Mouse (Mus musculus): Measurements from ENCODE around the gene Ift22. TPM values are rescaled to one million over a fixed set of nuclear protein-coding genes. Genes with fewer than 3 reads are reported as not detected.
"Not testable (repeated sequence)": the region's sequence is repeated elsewhere in the genome, so short reads cannot be mapped to it uniquely, and the experiment has no call there.

Ift22 gene
- polyA plus RNA-seq, 1 experiment from 2014 or later = 86.7 TPM

DNA sequence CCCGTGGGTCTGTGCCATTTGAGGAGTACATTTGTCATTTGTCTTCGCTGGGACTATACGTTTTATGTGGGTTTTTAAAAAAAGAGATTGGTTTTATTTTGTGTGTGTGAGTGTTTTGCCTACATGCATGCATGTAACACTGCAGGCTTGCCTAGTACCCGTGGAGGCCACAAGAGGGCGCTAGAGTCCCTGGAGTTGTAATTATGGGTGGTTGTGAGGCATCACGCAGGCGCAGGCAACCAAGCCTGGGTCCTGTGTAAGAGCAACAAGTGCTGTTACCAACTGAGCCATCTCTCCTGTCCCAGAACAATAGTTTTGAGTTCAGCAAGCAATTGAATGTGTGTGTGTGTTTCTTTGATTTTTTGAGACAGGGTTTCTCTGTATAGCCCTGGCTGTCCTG lies 31.3 kb downstream of the Ift22 start:
- H3K4me1 ChIP-seq (ENCODE audit: control insufficient read depth, insufficient read depth, low read length) = no peaks in the 10 kb centered on the region
- WGBS = 69% methylated on average over 7 of the region's 7 CpGs
- no peak overlapping the region for H3K9ac ChIP-seq (ENCODE audit: low read depth, low read length)
- no peak overlapping the region for H3K4me3 ChIP-seq (ENCODE audit: low read length)
- H3K9me3 ChIP-seq (ENCODE audit: control insufficient read depth, low read length) = no peaks in the 10 kb centered on the region
- ATAC-seq (ENCODE audit: low FRiP score, low TSS enrichment) = no peak
- no peak overlapping the region for H3K4me2 ChIP-seq (replicated peaks; ENCODE audit: low read depth, low read length)
- no peaks in the 10 kb centered on the region for H3K27me3 ChIP-seq (ENCODE audit: control insufficient read depth, insufficient read depth, low read length)
- no peak overlapping the region for H3K27ac ChIP-seq (ENCODE audit: low read depth, low read length)
- no peaks in the 10 kb centered on the region for H3K36me3 ChIP-seq (ENCODE audit: control insufficient read depth, insufficient read depth, low read length)

DNA sequence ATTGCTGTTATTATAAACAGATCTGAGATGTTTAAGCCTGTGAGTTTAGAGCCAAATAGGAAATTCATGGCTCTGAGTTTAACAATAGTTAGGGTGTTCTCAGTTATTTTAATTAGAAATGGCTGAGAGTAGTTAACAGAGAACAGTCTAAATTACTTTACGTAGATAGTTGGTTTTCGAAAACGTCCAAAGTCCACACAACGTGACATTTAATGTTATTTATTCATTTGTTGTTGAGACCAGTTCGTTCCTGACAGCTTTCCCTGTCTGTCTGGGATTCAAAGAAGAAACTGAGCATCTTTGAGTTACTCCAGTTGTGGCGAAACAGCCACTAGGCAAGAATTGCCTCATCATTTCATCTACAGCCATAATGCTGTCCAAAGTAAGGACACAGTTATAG lies 32.1 kb downstream of the Ift22 start:
- not testable (repeated sequence) for H3K27me3 ChIP-seq (ENCODE audit: control insufficient read depth, insufficient read depth, low read length); H3K9me3 ChIP-seq (ENCODE audit: control insufficient read depth, low read length); H3K4me1 ChIP-seq (ENCODE audit: control insufficient read depth, insufficient read depth, low read length); H3K4me2 ChIP-seq (replicated peaks; ENCODE audit: low read depth, low read length); ATAC-seq (ENCODE audit: low FRiP score, low TSS enrichment); H3K27ac ChIP-seq (ENCODE audit: low read depth, low read length); H3K9ac ChIP-seq (ENCODE audit: low read depth, low read length); H3K36me3 ChIP-seq (ENCODE audit: control insufficient read depth, insufficient read depth, low read length); H3K4me3 ChIP-seq (ENCODE audit: low read length)
- WGBS = 80% methylated on average over 6 of the region's 6 CpGs

DNA sequence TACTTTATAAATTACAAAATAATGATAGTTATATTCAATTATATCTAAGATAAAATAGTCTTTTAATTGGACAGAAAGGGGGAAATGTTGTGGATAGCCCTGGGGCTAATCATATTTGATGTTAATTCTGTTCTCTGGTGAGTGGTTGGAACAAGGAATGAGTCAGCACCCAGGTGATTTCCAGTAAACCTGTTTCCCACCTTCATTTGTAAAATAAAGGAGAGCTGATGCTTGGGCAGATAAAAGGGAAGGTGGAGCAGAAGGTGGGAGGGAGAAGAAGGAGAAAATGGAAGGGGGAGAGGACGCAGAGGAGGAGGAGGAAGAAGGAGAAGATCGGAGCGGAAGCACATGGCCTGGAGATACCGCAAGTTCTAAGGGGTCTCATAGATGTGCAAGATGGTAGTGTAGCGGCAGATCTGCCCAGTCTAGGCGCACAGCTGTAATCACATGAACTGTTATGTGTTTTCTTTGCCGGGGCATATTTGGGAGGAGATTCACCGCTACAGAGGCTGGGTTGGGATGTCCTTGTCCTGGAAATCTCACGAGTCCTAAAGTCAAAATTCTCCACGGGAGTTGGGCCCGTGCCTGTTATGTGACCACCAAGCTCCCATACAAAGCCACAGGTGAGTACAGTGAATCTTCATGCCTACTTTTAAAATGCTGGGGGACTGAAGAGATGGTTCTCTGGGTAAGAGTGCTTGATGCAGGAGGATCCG lies 33.1 kb downstream of the Ift22 start:
- Histone ChIP-seq H3K4me3 (ENCODE audit: low read length) (no peak overlapping the region), H3K9me3 (ENCODE audit: control insufficient read depth, low read length) (no peaks in the 10 kb centered on the region), H3K4me2 (replicated peaks; ENCODE audit: low read depth, low read length) (no peak overlapping the region), H3K27ac (ENCODE audit: low read depth, low read length) (no peak overlapping the region), H3K36me3 (ENCODE audit: control insufficient read depth, insufficient read depth, low read length) (no peaks in the 10 kb centered on the region), H3K27me3 (ENCODE audit: control insufficient read depth, insufficient read depth, low read length) (no peaks in the 10 kb centered on the region), H3K9ac (ENCODE audit: low read depth, low read length) (no peak overlapping the region), H3K4me1 (ENCODE audit: control insufficient read depth, insufficient read depth, low read length) (no peaks in the 10 kb centered on the region)
- WGBS = 87% methylated on average over 12 of the region's 12 CpGs
- no peak for ATAC-seq (ENCODE audit: low FRiP score, low TSS enrichment)

DNA sequence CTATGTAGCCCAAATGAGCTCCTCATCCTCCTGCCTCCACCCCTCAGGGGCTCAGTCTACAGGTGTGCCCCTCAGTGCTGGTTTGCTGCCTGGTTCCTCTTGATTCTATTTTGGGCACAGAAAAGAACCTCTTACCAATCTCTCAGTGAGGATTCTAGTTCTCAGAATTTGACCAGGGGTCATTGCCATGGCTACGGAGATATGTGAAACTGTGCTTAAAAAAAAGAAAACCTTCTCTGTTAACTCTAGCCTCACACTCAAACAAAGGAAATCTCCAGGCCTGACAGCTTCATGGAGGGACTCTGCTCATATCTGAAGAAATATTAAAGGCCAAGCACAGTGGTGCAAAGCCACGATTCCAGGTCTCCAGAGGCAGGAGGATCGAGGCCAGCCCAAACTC lies 34.8 kb downstream of the Ift22 start:
- H3K9me3 ChIP-seq (ENCODE audit: control insufficient read depth, low read length) = no peaks in the 10 kb centered on the region
- 73% methylated on average over 3 of the region's 3 CpGs for WGBS
- no peak overlapping the region for H3K9ac ChIP-seq (ENCODE audit: low read depth, low read length)
- H3K27ac ChIP-seq (ENCODE audit: low read depth, low read length) = no peak overlapping the region
- ATAC-seq (ENCODE audit: low FRiP score, low TSS enrichment) = no peak
- H3K4me2 ChIP-seq (replicated peaks; ENCODE audit: low read depth, low read length) = no peak overlapping the region
- no peaks in the 10 kb centered on the region for H3K27me3 ChIP-seq (ENCODE audit: control insufficient read depth, insufficient read depth, low read length)
- no peaks in the 10 kb centered on the region for H3K4me1 ChIP-seq (ENCODE audit: control insufficient read depth, insufficient read depth, low read length)
- no peaks in the 10 kb centered on the region for H3K36me3 ChIP-seq (ENCODE audit: control insufficient read depth, insufficient read depth, low read length)
- no peak overlapping the region for H3K4me3 ChIP-seq (ENCODE audit: low read length)

DNA sequence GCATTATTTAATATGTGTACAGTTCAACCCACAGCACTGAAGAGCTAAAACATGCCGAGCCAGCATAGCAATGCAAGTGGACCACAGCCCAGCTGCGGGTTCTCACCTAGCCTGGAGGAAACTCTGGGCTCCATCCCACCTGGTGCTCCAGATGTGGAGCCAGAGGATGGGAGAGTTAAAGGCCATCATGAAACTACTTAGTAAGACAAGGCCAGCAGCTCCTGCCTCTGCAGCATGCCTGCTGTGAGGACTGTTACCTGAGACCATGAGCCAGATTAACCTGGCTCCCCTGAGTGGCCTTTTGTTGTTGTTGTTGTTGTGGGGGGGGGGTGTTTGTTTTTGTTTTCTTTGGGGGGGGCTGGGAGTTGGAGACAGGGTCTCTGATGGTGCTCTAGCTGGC lies 35.4 kb downstream of the Ift22 start:
- H3K4me3 ChIP-seq (ENCODE audit: low read length) = no peak overlapping the region
- no peaks in the 10 kb centered on the region for H3K36me3 ChIP-seq (ENCODE audit: control insufficient read depth, insufficient read depth, low read length)
- no peak overlapping the region for H3K9ac ChIP-seq (ENCODE audit: low read depth, low read length)
- ATAC-seq (ENCODE audit: low FRiP score, low TSS enrichment) = no peak
- no peaks in the 10 kb centered on the region for H3K4me1 ChIP-seq (ENCODE audit: control insufficient read depth, insufficient read depth, low read length)
- no peak overlapping the region for H3K4me2 ChIP-seq (replicated peaks; ENCODE audit: low read depth, low read length)
- 84% methylated on average over 2 of the region's 2 CpGs for WGBS
- no peaks in the 10 kb centered on the region for H3K9me3 ChIP-seq (ENCODE audit: control insufficient read depth, low read length)
- H3K27me3 ChIP-seq (ENCODE audit: control insufficient read depth, insufficient read depth, low read length) = no peaks in the 10 kb centered on the region
- no peak overlapping the region for H3K27ac ChIP-seq (ENCODE audit: low read depth, low read length)

DNA sequence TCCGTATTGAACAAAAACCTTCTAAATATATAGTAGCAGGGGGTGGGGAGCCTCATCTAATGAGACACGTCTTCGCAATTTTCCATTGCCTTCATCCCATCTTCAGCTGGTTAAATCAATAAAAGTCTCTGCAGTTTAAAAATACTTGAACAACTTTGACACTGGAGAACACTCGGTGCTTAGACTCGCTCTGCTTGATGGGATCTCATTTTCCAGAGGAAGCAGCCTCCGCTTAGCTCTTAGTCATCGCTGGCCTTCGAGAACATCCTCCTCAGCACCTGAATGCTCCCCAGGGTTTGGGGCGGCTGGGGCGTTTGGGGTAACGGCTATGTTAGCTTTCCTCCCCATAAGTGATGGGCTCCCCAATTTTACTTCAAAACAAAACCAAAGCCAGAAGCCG lies 37.1 kb downstream of the Ift22 start:
- WGBS = 76% methylated on average over 12 of the region's 12 CpGs
- Histone ChIP-seq H3K9ac (ENCODE audit: low read depth, low read length) (no peak overlapping the region), H3K36me3 (ENCODE audit: control insufficient read depth, insufficient read depth, low read length) (no peaks in the 10 kb centered on the region), H3K9me3 (ENCODE audit: control insufficient read depth, low read length) (no peaks in the 10 kb centered on the region), H3K27me3 (ENCODE audit: control insufficient read depth, insufficient read depth, low read length) (no peaks in the 10 kb centered on the region), H3K4me1 (ENCODE audit: control insufficient read depth, insufficient read depth, low read length) (no peaks in the 10 kb centered on the region), H3K27ac (ENCODE audit: low read depth, low read length) (no peak overlapping the region), H3K4me2 (replicated peaks; ENCODE audit: low read depth, low read length) (no peak overlapping the region), H3K4me3 (ENCODE audit: low read length) (no peak overlapping the region)
- ATAC-seq (ENCODE audit: low FRiP score, low TSS enrichment) = no peak

DNA sequence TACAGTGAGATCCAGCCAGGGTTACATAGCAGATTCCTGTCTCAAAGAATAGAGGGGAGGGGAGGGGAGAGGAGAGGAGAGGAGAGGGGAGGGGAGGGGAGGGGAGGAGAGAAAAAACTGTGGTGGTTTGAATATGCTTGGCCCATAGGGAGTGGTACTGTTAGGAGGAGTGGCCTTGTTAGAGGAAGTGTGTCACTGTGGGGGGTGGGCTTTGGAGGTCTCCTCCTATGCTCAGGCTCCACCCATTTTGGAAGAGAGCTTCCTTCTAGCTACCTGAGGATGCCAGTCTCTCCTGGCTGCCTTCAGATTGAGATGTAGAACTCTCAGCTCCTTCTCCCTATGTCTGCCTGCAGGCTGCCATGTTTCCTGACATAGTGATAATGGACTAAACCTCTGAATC lies 39.9 kb downstream of the Ift22 start:
- no peak overlapping the region for H3K9ac ChIP-seq (ENCODE audit: low read depth, low read length)
- H3K36me3 ChIP-seq (ENCODE audit: control insufficient read depth, insufficient read depth, low read length) = no peaks in the 10 kb centered on the region
- H3K27me3 ChIP-seq (ENCODE audit: control insufficient read depth, insufficient read depth, low read length) = no peaks in the 10 kb centered on the region
- no peaks in the 10 kb centered on the region for H3K9me3 ChIP-seq (ENCODE audit: control insufficient read depth, low read length)
- no peak for ATAC-seq (ENCODE audit: low FRiP score, low TSS enrichment)
- no peak overlapping the region for H3K27ac ChIP-seq (ENCODE audit: low read depth, low read length)
- no peak overlapping the region for H3K4me2 ChIP-seq (replicated peaks; ENCODE audit: low read depth, low read length)
- no peaks in the 10 kb centered on the region for H3K4me1 ChIP-seq (ENCODE audit: control insufficient read depth, insufficient read depth, low read length)
- no peak overlapping the region for H3K4me3 ChIP-seq (ENCODE audit: low read length)

DNA sequence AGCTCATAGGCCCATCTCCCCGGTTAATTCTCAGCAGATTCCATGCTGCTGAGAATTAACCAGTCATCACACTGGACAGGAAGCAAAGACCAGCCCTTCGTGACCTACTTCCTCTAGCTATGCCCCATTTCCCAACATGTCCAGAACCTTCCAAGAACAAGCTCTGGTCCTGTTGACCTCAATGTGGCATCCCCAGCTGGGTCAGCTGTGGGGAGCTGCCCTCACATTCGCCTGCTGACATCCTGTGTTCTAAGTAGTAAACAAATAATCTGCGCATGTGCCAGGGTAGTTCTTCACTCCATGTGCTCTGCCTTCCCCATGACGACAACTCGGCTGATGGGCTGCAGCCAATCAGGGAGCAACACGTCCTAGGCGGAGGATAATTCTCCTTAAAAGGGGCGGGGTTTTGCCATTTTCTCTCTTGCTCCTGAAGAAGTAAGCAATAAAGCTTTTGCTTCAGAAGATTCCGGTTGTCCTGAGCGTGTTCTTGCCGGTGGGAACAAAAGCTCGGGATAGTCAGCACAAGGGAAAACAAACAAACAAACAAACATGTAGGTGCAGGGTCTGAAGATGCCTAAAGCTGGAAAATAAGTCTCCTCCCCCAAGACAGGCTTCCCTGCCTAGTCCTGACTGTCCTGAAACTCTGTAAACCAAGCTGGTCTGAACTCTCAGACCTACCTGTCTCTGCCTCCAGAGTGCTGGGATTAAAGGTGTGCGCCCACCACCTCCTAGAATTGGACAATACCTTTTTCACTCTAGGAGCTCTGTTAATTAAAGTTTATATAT lies 41.8 kb downstream of the Ift22 start:
- not testable (repeated sequence) for H3K4me2 ChIP-seq (replicated peaks; ENCODE audit: low read depth, low read length); H3K4me1 ChIP-seq (ENCODE audit: control insufficient read depth, insufficient read depth, low read length); H3K36me3 ChIP-seq (ENCODE audit: control insufficient read depth, insufficient read depth, low read length); H3K9me3 ChIP-seq (ENCODE audit: control insufficient read depth, low read length); H3K27ac ChIP-seq (ENCODE audit: low read depth, low read length); ATAC-seq (ENCODE audit: low FRiP score, low TSS enrichment); H3K9ac ChIP-seq (ENCODE audit: low read depth, low read length); H3K4me3 ChIP-seq (ENCODE audit: low read length); H3K27me3 ChIP-seq (ENCODE audit: control insufficient read depth, insufficient read depth, low read length)
- 89% methylated on average over 14 of the region's 14 CpGs for WGBS

DNA sequence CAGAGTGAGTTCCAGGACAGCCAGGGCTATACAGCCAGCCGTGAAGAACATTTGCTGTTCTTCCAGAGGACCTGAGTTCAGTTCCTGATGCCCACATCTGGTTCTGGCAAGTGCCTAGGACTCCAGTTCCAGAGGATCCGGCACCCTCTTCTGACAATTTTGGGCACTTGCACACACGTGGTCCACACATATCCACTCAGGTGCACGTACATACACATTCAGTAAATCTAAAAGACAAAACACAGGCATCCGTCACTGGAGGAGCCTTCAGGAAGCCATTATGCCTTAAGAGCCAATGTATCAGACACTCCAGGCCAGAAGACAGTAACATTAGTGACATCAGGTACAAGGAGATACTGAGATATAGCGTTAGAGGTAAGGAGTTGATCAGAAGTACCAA lies 42.6 kb downstream of the Ift22 start:
- no peak for ATAC-seq (ENCODE audit: low FRiP score, low TSS enrichment)
- Histone ChIP-seq H3K27me3 (ENCODE audit: control insufficient read depth, insufficient read depth, low read length) (no peaks in the 10 kb centered on the region), H3K9ac (ENCODE audit: low read depth, low read length) (no peak overlapping the region), H3K4me1 (ENCODE audit: control insufficient read depth, insufficient read depth, low read length) (peaks cover 8% of the 10 kb centered on the region; the same call in 1 of the 2 replicates), H3K4me2 (replicated peaks; ENCODE audit: low read depth, low read length) (no peak overlapping the region), H3K36me3 (ENCODE audit: control insufficient read depth, insufficient read depth, low read length) (no peaks in the 10 kb centered on the region), H3K9me3 (ENCODE audit: control insufficient read depth, low read length) (no peaks in the 10 kb centered on the region), H3K27ac (ENCODE audit: low read depth, low read length) (no peak overlapping the region), H3K4me3 (ENCODE audit: low read length) (no peak overlapping the region)
- WGBS = 90% methylated on average over 6 of the region's 6 CpGs

Measured in kidney, embryonic 14.5 days (tissue).